Mouse (Mus musculus) monocyte, adult 2 months (primary cell): ENCODE results near the gene Adamts17.

Experiments used
- DNase-seq, 2 experiments: peaks; one replicate each; pipeline ENCODE4 v3.0.0; 2022; ENCODE audit warnings: low spot score in 2 of 2, low read depth in 1 of 2

The Adamts17 gene

GRCm38 (mm10) chr7:66839463-66840007 lies at the start of gene Adamts17:
Adamts17 (plus strand) TSS chr7:66839735.
- DNase-seq, result peak; percentile 73 to 77

- DNase-seq, result no peak
Measured at GRCm38 (mm10) chr7:66789860-66790748, 49.4 kb upstream of the Adamts17 start.

- DNase-seq, result no peak
Measured at GRCm38 (mm10) chr7:66791022-66791421, 48.5 kb upstream of the Adamts17 start.

- no peak for DNase-seq
Measured at GRCm38 (mm10) chr7:66796909-66797308, 42.6 kb upstream of the Adamts17 start.

- no peak for DNase-seq
Measured at GRCm38 (mm10) chr7:66797345-66797744, 42.2 kb upstream of the Adamts17 start.

- DNase-seq, result no peak
Measured at GRCm38 (mm10) chr7:66798826-66799225, 40.7 kb upstream of the Adamts17 start.

GRCm38 (mm10) chr7:66800784-66801183 lies 38.8 kb upstream of the Adamts17 start:
- DNase-seq, result no peak

- DNase-seq, result no peak
Measured at GRCm38 (mm10) chr7:66801785-66802184, 37.8 kb upstream of the Adamts17 start.

- no peak for DNase-seq
Measured at GRCm38 (mm10) chr7:66803798-66804197, 35.7 kb upstream of the Adamts17 start.

GRCm38 (mm10) chr7:66806801-66807200 lies 32.7 kb upstream of the Adamts17 start:
- DNase-seq, result no peak

GRCm38 (mm10) chr7:66810436-66810835 lies 29.1 kb upstream of the Adamts17 start:
- DNase-seq, result no peak

GRCm38 (mm10) chr7:66811294-66811693 lies 28.2 kb upstream of the Adamts17 start:
- DNase-seq, result no peak

GRCm38 (mm10) chr7:66812289-66812688 lies 27.2 kb upstream of the Adamts17 start:
- no peak for DNase-seq

- DNase-seq, result no peak
Measured at GRCm38 (mm10) chr7:66812737-66813136, 26.8 kb upstream of the Adamts17 start.

GRCm38 (mm10) chr7:66813172-66813571 lies 26.4 kb upstream of the Adamts17 start:
- no peak for DNase-seq

- DNase-seq, result no peak
Measured at GRCm38 (mm10) chr7:66815526-66815925, 24.0 kb upstream of the Adamts17 start.

- DNase-seq, result no peak
Measured at GRCm38 (mm10) chr7:66820034-66820433, 19.5 kb upstream of the Adamts17 start.

- no peak for DNase-seq
Measured at GRCm38 (mm10) chr7:66830803-66831202, 8.7 kb upstream of the Adamts17 start.

GRCm38 (mm10) chr7:66831295-66831694 lies 8.2 kb upstream of the Adamts17 start:
- DNase-seq, result no peak

GRCm38 (mm10) chr7:66840008-66840719 lies 629 bp downstream of the Adamts17 start:
- DNase-seq, result peak in 1 of 2 experiments; percentile 4

GRCm38 (mm10) chr7:66841165-66841564 lies 1.6 kb downstream of the Adamts17 start:
- DNase-seq, result no peak

GRCm38 (mm10) chr7:66842021-66842420 lies 2.5 kb downstream of the Adamts17 start:
- DNase-seq, result no peak
